Mouse (Mus musculus): Measurements from ENCODE around the gene Apoh.

GRCm38 (mm10) chr11:108427191-108427590, 84.0 kb downstream of the Apoh start:
- TF ChIP-seq CTCF (IDR thresholded peaks at IDR 0.05) (no peak), EP300 (IDR thresholded peaks at IDR 0.05) (no peak)

Data from lung, postnatal 0 days (tissue).